Mouse (Mus musculus) heart, embryonic 13.5 days (tissue): ENCODE data around the gene Jmjd1c. TPM values are rescaled to one million over a fixed set of nuclear protein-coding genes. Genes with fewer than 3 reads are reported as not detected.

Experiments used
- polyA plus RNA-seq: library from polyadenylated mRNA; unstranded; fragments of >200 nt; fragmentation: Nextera tagmentation; extraction: Ambion mirVana; gene quantifications from 2 replicates; pipeline ENCODE4 v1.2.1, GENCODE M21; 2015

Jmjd1c gene
- polyA plus RNA-seq, 1 experiment from 2014 or later = 30.3 TPM

Other genes starting within 250 kb of the Jmjd1c start
- gene Reep3, start 820 bp downstream of the Jmjd1c start, polyA plus RNA-seq = 23.2 and 26.4 TPM in 2 replicates
- 27.9 and 30.6 TPM in 2 replicates for gene Nrbf2, start 189.2 kb downstream of the Jmjd1c start, polyA plus RNA-seq